Mouse (Mus musculus): ENCODE results near the gene Olfr68.
"Not testable (repeated sequence)": the region's sequence is repeated elsewhere in the genome, so short reads cannot be mapped to it uniquely, and the experiment has no call there.

The Olfr68 gene

GRCm38 (mm10) chr7:103767687-103768086, 11.8 kb downstream of the Olfr68 start:
- not testable (repeated sequence) for DNase-seq (ENCODE audit: low spot score in 2 of 2)

DNA sequence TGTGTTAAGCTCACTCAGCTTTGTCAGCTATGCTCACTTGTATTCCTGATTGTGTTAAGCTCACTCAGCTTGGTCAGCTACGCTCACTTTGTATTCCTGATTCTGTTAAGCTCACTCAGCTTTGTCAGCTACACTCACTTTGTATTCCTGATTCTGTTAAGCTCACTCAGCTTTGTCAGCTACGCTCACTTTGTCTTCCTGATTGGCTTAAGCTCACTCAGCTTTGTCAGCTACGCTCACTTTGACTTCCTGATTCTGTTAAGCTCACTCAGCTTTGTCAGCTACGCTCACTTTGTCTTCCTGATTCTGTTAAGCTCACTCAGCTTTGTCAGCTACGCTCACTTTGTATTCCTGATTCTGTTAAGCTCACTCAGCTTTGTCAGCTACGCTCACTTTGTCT, 17.3 kb downstream of the Olfr68 start:
- not testable (repeated sequence) for DNase-seq (ENCODE audit: low spot score in 2 of 2)

GRCm38 (mm10) chr7:103757233-103757632, 22.3 kb downstream of the Olfr68 start, which contains the start of gene Olfr630:
TSS of gene Olfr630 (minus strand) at chr7:103757333.
- no peak for DNase-seq (ENCODE audit: low spot score in 2 of 2)

- DNase-seq (ENCODE audit: low spot score in 2 of 2) = no peak
These were observed 34.7 kb downstream of the Olfr68 start, which contains the start of gene Olfr629 for GRCm38 (mm10) chr7:103744843-103745242. TSS of gene Olfr629 (minus strand) at chr7:103744943.

- DNase-seq (ENCODE audit: low spot score in 2 of 2) = no peak
These were observed 49.4 kb downstream of the Olfr68 start, which contains the start of gene Olfr628 for GRCm38 (mm10) chr7:103730074-103730473. TSS of gene Olfr628 (plus strand) at chr7:103730374.
